Mouse (Mus musculus): ENCODE measurements around the gene Gpx1.
A peak's percentile ranks its signal among the peaks of the same experiment; 100 is the strongest.
"Not testable (repeated sequence)": the region's sequence is repeated elsewhere in the genome, so short reads cannot be mapped to it uniquely, and the experiment has no call there.

Gene Gpx1

GRCm38 (mm10) chr9:108338886-108339781, at the start of gene Gpx1:
Gene Gpx1, plus strand, starts transcription at chr9:108338903.
- peak; percentile 96 to 97 for DNase-seq

DNA sequence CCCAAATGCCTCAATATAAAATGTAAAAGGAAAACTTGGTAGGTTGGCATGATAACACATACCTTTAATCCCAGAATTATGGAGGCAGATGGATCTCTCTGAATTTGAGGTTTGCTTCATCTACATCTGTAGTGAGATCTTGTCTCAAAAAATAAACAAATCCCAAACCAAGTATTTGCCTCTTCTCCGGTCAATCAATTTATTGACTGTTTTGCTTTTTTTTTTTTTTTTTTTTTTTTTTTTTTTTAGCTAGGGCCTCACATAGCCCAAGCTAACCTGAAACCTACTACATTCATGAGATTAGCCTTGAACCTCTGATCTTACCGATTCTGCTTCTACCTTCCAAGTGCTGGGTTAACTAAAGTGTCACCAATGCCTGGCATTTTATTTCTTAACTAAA, 49.4 kb upstream of the Gpx1 start:
- DNase-seq, result no peak

DNA sequence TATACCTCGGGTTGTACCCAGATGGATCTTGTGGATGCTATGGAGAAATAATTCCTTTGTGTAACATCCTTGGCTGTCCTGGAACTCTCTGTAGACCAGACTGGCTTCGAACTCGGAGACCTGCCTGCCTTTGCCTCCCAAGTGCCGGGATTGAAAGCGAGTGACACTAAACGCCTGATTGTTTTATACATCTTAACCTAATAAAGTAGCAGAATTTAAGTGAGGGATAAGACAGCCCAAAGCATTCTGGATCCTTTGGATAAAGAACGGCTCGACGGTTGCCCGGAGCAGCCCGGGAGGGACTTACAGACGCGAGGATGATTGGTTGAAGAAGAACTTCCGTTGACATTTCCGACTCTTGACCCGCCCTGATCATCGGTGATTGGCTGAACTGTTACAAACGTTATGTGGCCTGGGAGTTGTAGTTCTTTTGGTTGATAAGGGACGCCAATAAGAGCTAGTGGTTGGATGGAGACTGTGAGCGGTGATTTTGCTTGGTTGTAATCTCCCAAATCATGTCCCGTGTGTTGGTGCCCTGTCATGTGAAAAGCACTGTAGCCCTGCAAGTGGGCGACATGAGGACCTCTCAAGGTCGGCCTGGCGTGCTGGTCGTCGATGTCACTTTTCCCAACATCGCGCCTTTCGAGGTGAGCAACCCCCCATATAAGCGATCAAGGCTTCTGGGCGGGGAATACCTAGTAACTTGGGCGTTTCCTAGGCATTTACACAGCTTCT, 48.5 kb upstream of the Gpx1 start, which contains the start of gene Nicn1:
Nicn1 (plus strand) TSS at position 414 of the 735 bp plus-strand sequence.
- DNase-seq, result peak; percentile 92

DNA sequence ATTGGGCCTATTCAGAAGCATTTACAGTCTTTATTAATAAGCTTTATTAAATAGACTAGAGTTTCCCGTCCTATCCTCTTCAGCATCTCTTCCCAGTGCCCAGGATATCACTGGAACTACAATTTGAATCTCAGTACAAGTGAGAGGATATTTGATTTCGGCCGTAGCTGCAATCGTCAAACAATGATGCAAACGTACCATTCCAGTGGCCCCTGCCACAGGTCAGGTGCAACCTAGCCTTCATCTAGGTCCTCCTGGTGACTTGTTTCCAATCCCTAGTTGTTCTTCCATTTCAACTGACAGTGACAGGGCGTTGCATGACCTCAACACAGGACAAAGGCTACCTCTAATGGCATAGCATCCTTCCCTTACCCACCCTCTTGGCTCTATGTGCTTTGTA, 47.9 kb upstream of the Gpx1 start:
- DNase-seq, result no peak

DNA sequence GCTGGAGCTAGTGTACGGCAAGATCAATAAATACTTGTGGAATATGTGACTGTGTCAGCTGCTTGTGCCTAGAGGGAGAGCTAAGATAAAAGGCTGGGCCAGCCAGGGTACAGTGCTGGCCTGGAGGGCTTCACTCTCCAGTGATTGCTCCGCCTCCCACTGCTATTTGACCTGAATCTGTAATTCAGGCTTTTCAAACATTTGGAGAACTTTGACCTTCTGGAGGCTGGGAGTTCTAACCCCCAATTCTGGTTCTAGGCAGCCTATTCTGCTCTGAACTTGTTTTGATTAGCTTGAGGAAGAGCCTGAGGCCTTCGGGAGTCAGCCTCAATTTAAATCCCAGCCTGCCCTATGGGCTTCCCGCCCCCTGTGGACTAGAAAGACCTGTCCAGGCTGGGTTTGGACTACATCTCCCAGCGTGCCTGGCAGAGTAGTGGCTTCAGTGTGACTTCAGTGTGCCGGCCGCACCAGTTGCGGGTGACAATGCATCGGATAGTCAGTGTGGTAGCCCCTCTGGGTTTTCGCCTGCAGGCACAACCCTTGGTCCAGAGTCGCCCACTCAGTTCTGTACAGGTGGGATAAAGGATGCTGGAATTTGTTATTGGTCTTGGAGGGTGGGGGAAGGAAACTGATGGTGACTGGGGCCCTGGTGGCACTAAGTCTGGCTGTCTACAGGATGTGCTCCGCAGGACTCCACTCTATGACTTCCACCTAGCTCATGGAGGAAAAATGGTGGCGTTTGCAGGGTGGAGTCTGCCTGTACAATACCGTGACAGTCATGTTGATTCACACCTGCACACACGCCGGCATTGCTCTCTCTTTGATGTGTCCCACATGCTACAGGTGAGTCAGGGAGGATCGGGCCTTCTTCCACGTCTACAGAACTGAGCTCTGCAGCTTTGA, 42.0 kb upstream of the Gpx1 start, which contains the start of gene Amt:
Amt (plus strand) TSS at position 401 of the 903 bp plus-strand sequence.
- DNase-seq, result peak; percentile 29 to 57

DNA sequence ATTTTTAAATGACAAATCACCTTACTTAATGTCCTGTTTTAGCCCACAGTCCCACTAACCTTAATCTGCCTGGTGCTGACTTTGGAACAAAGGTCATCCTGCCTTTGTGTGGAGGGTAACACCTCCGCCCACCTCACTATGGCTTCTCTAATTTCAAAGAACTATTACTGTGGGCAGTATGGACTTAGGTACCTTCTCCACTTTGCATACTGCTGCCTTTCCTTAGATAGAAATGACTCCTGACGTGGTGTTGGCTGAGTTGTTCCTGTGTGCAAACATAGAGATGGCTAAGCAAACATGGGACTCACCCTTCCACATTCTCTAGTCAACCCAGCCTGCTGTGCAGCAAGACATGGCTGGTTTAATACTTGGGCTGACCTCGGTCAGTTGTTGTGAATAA, 36.9 kb upstream of the Gpx1 start:
- DNase-seq, result peak in 1 of 2 experiments; percentile 17

DNA sequence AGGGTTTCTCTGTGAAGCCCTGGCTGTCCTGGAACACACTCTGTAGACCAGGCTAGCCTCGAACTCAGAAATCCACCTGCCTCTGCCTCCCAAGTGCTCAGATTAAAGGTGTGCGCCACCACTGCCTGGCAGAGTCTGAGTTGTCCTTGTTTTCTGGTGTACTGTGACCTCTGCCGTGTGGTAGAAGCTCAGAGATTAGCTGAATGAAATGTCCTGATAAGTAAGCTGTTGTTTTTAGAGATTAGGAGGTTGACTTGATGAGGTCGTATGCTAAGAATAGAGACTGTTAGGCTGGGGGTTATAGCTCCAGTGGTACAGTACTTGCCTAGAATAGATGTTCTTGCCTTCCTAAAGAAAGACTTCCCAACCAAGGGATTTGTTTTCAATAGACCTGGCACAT, 34.0 kb upstream of the Gpx1 start:
- no peak for DNase-seq

DNA sequence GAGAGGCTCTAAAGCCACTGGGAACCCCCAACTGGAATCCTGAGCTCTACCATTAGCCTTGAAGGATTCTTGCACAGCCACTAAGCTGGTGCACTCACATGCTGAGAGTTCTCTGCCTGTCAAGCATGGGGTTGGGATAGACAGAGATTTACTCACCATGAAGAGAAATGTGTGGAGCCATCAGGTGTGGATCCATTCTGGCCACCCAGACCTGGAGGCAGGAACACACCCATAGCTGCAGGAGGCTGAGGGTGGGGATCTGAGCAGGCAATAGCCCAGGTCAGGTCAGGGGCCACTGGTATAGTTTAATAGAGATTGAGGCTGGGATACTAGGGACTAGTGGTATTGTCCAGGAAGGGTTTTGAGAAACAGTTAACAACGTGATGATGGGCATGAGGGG, 33.5 kb upstream of the Gpx1 start:
- DNase-seq, result peak in 1 of 2 experiments; percentile 17

DNA sequence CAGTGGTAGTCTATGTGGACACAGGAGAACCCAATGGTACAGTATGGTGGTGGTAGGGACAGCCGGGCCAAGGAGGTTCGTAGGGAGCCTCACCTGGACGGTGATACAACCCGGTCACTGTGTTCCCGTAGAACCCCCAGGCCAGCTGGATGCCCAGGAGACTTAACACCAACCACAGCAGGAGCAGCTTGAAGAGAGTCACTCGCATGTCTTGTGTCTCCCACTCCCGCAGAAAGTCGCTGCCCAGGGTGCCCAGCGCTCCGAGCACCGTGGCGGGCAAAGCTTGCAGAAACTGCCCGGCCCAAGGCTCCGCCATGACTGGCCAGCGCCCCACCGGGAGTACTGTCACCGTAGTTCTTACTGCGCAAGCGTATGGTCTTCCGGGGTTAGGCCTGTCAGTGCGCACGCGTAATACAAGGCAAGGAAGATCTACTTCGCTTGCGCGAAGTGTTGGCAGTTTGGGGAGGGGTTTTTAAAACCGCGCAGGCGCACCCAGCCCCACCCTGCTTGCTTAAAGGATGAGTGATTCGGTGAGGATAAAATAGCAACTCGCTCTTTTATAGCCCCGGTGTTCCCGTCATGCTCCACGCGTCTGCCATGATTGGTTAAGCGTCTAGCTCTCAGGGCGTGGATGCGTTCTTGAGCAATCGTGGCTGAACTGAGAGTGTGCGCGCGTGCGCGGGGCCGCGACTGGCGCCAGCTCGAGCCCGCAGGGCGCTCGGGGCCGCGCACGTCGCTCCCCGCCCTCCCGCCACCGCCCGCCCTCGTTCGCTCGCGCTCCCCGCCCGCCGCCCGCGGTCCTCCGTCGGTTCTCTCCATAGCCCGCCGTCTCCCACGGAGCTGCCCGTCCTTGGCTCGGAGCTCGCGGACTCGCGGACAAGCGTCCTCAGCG, 32.8 kb upstream of the Gpx1 start, which contains the start of the genes Rhoa and Tcta:
Rhoa (plus strand) TSS at position 501 of the 892 bp plus-strand sequence.
Tcta (minus strand) TSS at position 532 of the 892 bp plus-strand sequence.
- peak; percentile 98 to 99 for DNase-seq

GRCm38 (mm10) chr9:108306571-108306980, 32.1 kb upstream of the Gpx1 start:
- DNase-seq, result peak; percentile 89 to 92

- DNase-seq, result no peak
Observed at GRCm38 (mm10) chr9:108307021-108307807, 31.5 kb upstream of the Gpx1 start.

GRCm38 (mm10) chr9:108308141-108308540, 30.6 kb upstream of the Gpx1 start:
- no peak for DNase-seq

DNA sequence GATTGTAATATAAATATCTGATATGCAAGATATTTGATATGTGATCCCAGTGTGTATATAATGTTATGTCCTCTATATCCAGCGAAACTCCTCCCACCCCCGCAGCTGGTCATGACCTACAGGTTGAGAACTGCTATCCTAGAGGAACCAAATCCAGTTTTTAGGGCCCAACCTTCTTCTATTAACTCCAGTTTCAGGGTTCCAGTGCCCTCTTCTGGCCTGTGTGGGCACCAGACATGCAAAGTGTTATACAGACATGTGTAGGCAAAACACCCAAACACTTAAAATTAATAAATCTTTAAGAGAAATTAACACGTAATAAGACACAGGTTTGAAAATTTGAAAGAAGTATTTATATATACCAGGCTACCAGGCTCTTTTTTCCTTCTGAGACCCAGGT, 21.1 kb upstream of the Gpx1 start:
- DNase-seq, result peak in 1 of 2 experiments; percentile 22

GRCm38 (mm10) chr9:108318462-108318861, 20.2 kb upstream of the Gpx1 start:
- DNase-seq, result no peak

- DNase-seq, result not testable (repeated sequence)
Observed at GRCm38 (mm10) chr9:108322054-108322453, 16.6 kb upstream of the Gpx1 start.

GRCm38 (mm10) chr9:108324784-108325183, 13.9 kb upstream of the Gpx1 start:
- DNase-seq, result no peak

DNA sequence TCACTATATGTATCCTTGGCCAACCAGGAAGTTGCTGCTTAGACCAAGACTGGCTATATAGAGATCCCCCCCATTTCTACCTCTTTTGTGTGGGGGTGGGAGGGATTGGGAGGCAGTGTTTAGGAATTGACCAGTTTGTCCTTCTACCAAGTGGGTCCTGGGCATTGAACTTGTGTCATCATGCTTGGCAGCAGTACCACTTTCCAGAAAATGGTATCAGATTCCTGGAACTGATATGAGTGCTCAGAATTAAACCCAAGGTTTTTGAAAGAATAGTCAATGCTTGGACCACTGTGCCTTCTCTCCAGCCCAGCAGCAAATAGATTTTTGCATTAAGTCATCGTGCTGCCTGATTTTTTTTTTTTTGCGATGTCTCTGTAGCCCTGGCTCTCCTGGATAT, 12.9 kb upstream of the Gpx1 start:
- DNase-seq, result no peak

GRCm38 (mm10) chr9:108337848-108338550, 704 bp upstream of the Gpx1 start:
- no peak for DNase-seq

DNA sequence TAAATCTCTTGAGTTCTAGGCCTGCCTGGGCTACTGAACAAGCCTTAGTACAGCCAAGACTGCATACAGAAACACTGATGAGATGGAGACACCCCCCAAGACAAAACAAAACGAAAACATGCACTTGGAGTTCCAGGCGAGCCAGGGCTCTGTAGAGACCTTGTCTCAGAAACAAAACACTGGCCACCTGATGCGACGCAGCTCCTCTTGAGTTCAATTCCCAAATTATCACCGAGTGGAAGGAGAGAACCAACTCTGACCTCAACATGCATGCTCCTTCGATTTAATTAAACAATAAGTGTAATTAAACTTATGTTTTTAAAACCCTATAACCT, 185 bp upstream of the Gpx1 start:
- DNase-seq, result peak in 1 of 2 experiments; percentile 25

- peak; percentile 31 to 36 for DNase-seq
Observed at GRCm38 (mm10) chr9:108339886-108340257, 1.2 kb downstream of the Gpx1 start.
